Mouse (Mus musculus) spleen, adult 12 weeks (tissue): ENCODE data around the gene H2al1m.
"Not testable (repeated sequence)": the region's sequence is repeated elsewhere in the genome, so short reads cannot be mapped to it uniquely, and the experiment has no call there.

ENCODE experiments used
- DNase-seq: peaks from one replicate; pipeline ENCODE4 v3.0.0; 2022; ENCODE audit warnings: low spot score

Gene H2al1m

GRCm38 (mm10) chrX:9283464-9283863 is at the start of gene H2al1m:
TSS of gene H2al1m (plus strand) at chrX:9283764.
- DNase-seq: not testable (repeated sequence)

- no peak for DNase-seq
Measured at GRCm38 (mm10) chrX:9240737-9241591, 42.6 kb upstream of the H2al1m start.

- no peak for DNase-seq
Measured at GRCm38 (mm10) chrX:9243381-9243864, 40.1 kb upstream of the H2al1m start.

- no peak for DNase-seq
Measured at GRCm38 (mm10) chrX:9244603-9245336, 38.8 kb upstream of the H2al1m start.

- no peak for DNase-seq
Measured at GRCm38 (mm10) chrX:9248911-9249310, 34.7 kb upstream of the H2al1m start.

GRCm38 (mm10) chrX:9253990-9254389 is 29.6 kb upstream of the H2al1m start:
- DNase-seq: peak; percentile 22

- DNase-seq: no peak
Measured at GRCm38 (mm10) chrX:9254901-9255300, 28.7 kb upstream of the H2al1m start.

GRCm38 (mm10) chrX:9256766-9257165 is 26.8 kb upstream of the H2al1m start, which contains the start of gene Gm14862:
TSS of gene Gm14862 (minus strand) at chrX:9256899.
- DNase-seq: no peak

GRCm38 (mm10) chrX:9257831-9258230 is 25.7 kb upstream of the H2al1m start:
- no peak for DNase-seq

- no peak for DNase-seq
Measured at GRCm38 (mm10) chrX:9259267-9259666, 24.3 kb upstream of the H2al1m start.

- no peak for DNase-seq
Measured at GRCm38 (mm10) chrX:9271112-9271511, 12.5 kb upstream of the H2al1m start.

GRCm38 (mm10) chrX:9271947-9272459 is 11.6 kb upstream of the H2al1m start:
- DNase-seq: no peak

- peak; percentile 56 for DNase-seq
Measured at GRCm38 (mm10) chrX:9272460-9273361, 10.9 kb upstream of the H2al1m start, which contains the start of gene Xk. TSS of gene Xk (plus strand) at chrX:9272756.

- DNase-seq: no peak
Measured at GRCm38 (mm10) chrX:9273377-9274002, 10.1 kb upstream of the H2al1m start.

GRCm38 (mm10) chrX:9274321-9274720 is 9.2 kb upstream of the H2al1m start:
- no peak for DNase-seq

GRCm38 (mm10) chrX:9293140-9293829 is 9.7 kb downstream of the H2al1m start:
- not testable (repeated sequence) for DNase-seq

- DNase-seq: peak; percentile 64
Measured at GRCm38 (mm10) chrX:9298413-9298864, 14.9 kb downstream of the H2al1m start.

- DNase-seq: no peak
Measured at GRCm38 (mm10) chrX:9302791-9303190, 19.2 kb downstream of the H2al1m start.

- DNase-seq: no peak
Measured at GRCm38 (mm10) chrX:9303455-9303854, 19.9 kb downstream of the H2al1m start.

- not testable (repeated sequence) for DNase-seq
Measured at GRCm38 (mm10) chrX:9316457-9316856, 32.9 kb downstream of the H2al1m start.
